Mouse (Mus musculus): Measurements from ENCODE around the gene Cptp.

Cptp gene

GRCm38 (mm10) chr4:155869317-155870033 lies at the start of gene Cptp, which contains the start of gene Ints11:
TSS of gene Cptp (minus strand) at chr4:155869440.
TSS of gene Ints11 (plus strand) at chr4:155869546.
- DNase-seq (ENCODE audit: low read depth, low spot score) = peak; percentile 91

GRCm38 (mm10) chr4:155908751-155909150 lies 39.5 kb upstream of the Cptp start:
- DNase-seq (ENCODE audit: low read depth, low spot score) = no peak

DNA sequence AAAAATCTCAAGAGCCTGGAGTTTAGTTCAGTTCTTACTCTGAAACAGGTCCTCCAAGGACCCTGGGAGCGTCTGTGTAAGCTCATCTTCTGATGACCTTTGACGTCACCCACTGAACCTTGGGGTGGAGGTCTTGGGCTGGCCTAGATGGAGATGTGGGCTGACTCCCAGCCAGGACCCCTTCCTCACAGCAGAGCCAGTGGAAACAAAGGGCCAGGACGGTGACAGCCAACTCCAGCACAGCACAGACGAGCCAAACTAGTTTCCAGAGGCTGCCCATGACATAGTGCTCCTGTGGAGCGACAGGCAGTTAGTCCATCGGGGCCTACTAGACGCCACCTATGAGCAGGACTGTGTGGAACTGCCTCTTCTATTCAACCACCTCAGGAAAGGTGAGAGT lies 39.0 kb upstream of the Cptp start:
- DNase-seq (ENCODE audit: low read depth, low spot score) = no peak

DNA sequence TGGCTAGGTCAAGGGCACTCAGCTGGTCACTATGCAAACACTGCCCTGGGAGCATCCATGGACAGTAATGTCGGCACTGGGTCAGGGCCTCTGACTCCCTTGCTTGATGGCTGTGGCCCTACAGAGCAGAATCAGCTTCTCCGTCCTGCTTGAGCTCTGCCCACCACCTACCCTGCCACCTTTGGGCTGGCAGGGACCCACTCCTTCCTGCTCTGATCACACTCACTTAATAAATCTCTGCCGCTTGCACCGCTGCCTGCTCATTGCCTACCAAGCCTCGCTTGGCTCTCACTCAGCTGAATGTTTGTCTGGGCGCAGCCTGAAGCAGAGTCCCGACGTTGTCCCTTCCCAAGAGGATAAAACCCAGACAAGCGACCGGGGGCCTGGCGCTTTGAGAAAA lies 37.8 kb upstream of the Cptp start:
- no peak for DNase-seq (ENCODE audit: low read depth, low spot score)

GRCm38 (mm10) chr4:155906125-155906524 lies 36.9 kb upstream of the Cptp start:
- no peak for DNase-seq (ENCODE audit: low read depth, low spot score)

DNA sequence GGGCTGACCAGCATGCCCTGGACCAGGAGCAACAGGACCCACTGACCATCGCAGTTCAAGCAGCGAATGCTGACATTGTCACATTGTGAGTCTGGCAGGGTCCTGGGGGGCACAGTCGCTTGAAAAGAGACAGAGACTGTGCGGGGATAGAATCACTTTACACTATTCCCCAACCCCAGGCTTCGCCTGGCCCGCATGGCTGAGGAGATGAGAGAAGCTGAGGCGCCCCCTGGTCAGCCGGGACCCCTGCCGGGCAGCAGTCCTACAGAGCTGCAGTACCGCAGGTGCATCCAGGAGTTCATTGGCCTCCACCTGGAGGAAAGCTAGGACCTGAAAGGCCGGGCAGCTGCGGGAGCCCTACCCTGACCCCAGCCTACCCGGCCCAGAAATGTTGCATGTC lies 36.4 kb upstream of the Cptp start:
- no peak for DNase-seq (ENCODE audit: low read depth, low spot score)

GRCm38 (mm10) chr4:155904318-155905102 lies 35.3 kb upstream of the Cptp start:
- no peak for DNase-seq (ENCODE audit: low read depth, low spot score)

GRCm38 (mm10) chr4:155903246-155903645 lies 34.0 kb upstream of the Cptp start:
- no peak for DNase-seq (ENCODE audit: low read depth, low spot score)

DNA sequence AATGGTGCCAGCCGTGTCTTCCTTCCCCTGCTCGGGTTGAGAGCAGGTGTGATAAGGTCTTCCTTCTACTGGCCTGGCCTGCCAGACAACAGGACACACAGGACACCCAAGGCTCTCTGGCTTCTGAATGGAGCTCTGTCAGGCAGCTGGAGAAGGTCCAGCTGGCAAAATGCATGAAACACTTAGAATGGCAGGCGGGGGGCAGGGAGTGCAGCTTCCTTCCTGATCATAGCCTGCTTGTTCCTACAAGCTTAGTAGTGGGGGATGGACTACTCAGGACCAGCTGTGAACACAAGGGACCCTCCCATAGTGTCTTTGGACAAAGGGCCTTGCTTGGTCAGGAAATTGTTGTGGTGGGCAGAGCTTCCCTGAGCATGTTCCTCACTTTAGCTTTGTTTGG lies 32.0 kb upstream of the Cptp start:
- DNase-seq (ENCODE audit: low read depth, low spot score) = no peak

GRCm38 (mm10) chr4:155899355-155899754 lies 30.1 kb upstream of the Cptp start:
- no peak for DNase-seq (ENCODE audit: low read depth, low spot score)

DNA sequence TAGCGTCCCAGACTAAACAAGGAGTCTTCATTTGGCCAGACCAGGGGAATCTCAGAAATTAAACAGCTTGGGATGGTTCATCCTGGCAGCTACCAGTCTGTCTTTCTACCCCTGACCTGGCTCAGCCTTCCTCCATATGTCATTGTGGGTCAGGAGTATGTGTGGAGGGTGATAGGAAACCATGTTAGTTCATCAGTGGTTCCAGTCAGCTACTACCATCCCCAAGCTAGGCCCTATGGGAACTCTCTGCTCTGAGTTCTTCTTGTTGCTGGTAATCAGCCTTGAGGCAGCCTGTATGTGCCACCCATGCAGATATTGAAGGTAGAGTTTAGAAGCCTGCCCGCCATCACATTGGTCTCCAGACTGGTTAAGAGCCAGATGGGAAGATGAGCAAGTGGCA lies 29.1 kb upstream of the Cptp start:
- DNase-seq (ENCODE audit: low read depth, low spot score) = no peak

- no peak for DNase-seq (ENCODE audit: low read depth, low spot score)
These were observed 27.2 kb upstream of the Cptp start for GRCm38 (mm10) chr4:155896461-155896860.

DNA sequence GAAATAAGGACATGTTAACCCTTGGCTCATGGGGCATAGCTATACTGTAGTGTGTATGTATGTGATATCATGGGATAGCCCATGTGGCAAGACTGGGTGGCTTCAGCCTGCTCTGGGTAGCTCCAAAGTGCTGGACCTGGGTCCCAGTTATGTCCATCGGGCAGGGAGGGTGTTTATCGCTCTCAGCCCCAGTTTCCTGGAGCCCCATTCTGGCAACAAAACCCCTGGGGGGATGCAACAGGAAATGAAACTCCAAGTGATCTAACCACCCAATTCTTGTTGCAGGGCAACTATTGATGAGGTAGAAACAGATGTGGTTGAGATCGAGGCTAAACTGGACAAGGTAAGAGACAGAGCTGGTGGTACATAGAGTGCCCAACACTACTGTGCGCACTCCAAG lies 26.6 kb upstream of the Cptp start:
- no peak for DNase-seq (ENCODE audit: low read depth, low spot score)

DNA sequence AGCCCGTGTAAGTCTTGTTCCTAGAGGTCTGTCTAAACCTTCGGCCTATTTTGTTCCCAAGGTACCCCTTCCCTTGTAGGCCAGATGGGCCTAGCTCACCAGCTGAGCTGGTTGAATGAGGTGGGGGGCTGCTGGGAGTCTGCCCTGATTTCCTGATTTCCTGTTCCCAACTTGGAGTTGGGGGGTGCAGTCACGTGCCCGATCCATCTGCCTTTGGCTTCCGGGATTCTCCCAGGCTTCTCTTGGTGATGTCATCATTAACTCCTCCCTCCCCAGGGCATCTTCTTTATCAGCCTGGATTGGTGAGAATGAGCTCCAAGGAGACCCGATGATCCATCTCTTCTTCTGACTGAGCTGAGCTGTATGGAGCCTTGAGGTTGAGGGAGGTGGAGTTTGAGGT lies 26.0 kb upstream of the Cptp start:
- DNase-seq (ENCODE audit: low read depth, low spot score) = peak; percentile 57

DNA sequence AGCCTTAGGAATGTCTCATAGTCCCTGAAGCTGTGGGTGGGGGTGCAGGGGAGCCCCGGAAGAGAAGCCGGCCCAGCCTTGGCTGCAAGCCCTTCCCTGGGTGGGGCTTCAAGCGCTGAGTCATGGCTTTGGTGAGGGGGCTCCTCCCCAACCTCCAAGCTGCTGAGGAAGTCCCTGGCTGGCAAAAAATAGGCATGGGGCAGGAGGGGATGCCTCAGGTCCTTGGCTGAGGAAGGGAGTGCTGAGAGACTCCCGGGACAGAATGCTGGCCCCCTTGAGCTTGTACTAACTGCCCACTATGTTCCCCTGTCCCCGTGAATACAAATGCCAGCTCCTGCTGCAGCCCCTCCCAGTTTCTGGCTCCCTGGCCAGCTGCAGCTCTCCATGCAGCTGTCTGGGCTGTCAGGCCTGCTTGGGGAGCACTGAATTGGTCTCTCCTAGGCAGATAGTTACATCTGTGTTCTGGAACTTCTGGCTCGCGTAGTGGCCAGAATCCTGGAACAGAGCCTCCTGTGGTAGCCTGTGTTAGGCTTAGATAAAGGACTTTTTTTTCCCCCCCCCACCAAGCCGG lies 25.2 kb upstream of the Cptp start:
- peak; percentile 74 for DNase-seq (ENCODE audit: low read depth, low spot score)

GRCm38 (mm10) chr4:155893212-155893690 lies 24.0 kb upstream of the Cptp start:
- no peak for DNase-seq (ENCODE audit: low read depth, low spot score)

- no peak for DNase-seq (ENCODE audit: low read depth, low spot score)
These were observed 23.4 kb upstream of the Cptp start for GRCm38 (mm10) chr4:155892438-155893211.

GRCm38 (mm10) chr4:155892017-155892416 lies 22.8 kb upstream of the Cptp start:
- DNase-seq (ENCODE audit: low read depth, low spot score) = peak; percentile 73

DNA sequence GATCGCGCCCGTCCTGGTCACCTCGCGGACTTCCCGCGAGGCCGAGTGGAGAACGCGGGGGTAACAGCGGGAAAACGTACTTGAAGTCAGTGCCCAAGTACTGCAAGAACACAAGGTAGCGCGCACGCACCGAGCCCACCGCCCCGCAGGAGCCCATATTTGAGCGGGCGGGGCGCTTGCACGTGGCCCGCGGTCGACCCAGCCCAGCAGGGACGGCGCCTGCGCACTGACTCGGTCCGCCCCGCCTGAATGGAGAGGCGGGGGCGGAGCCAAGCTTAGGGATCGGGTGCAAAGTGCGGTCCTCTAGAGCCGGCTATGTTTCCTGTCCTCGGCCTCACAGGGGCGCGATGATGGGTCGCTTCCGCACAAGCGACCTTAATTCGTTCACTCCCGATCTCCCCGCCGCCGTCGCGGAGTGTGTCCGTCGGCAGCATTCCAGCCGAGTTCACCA lies 22.3 kb upstream of the Cptp start, which contains the start of the genes Pusl1 and Acap3:
Gene Pusl1 (minus strand): TSS at position 231 of the 451 bp plus-strand sequence.
Gene Acap3 (plus strand): TSS at position 272 of the 451 bp plus-strand sequence.
- DNase-seq (ENCODE audit: low read depth, low spot score) = peak; percentile 93

- DNase-seq (ENCODE audit: low read depth, low spot score) = no peak
These were observed 21.8 kb upstream of the Cptp start for GRCm38 (mm10) chr4:155891011-155891471.

DNA sequence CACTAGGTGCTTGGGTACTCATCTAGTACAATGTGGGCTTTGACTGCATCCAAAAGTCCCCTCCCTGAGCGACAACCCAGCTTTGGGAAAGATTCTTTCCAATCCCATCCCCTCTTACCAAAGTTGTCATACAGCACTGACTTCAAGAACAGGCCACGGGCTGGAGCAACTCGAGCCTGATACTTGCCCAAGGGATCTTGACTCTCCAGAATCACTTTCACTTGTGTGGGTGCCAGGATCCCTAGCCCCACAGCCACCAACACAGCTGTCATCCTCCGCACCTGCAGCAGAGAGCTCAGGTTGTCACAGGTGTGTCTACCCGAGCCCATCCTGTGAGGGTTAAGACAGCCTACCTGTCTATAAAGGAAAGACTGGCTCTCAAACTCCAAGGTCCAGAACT lies 20.1 kb upstream of the Cptp start:
- DNase-seq (ENCODE audit: low read depth, low spot score) = no peak

All from skeletal muscle tissue, adult 2 months (tissue).